Mouse (Mus musculus) stomach, postnatal 0 days (tissue): ENCODE measurements around the gene Sult6b1. TPM values are rescaled to one million over a fixed set of nuclear protein-coding genes. Genes with fewer than 3 reads are reported as not detected.

Source experiments
- ATAC-seq: fragments of 200-750 bp; cut with Nextera tagmentation; 2 replicates; pipeline ENCODE4 v1.8.0; 2017; ENCODE audit not compliant: low FRiP score, low TSS enrichment
- DNase-seq: peaks from one replicate; pipeline ENCODE4 v3.0.0-alpha.2; 2016; ENCODE audit warnings: low spot score
- H3K27ac ChIP-seq: fragments of 300-500 bp; sonication (generic); replicated peaks from 2 replicates; pipeline ENCODE4 v1.5.1; 2014; ENCODE audit warnings: mild to moderate bottlenecking, control low read depth
- H3K27me3 ChIP-seq: fragments of 300-500 bp; sonication (generic); 2 replicates; pipeline ENCODE4 v1.6.1; 2014; ENCODE audit warnings: low read length; ENCODE audit not compliant: control insufficient read depth, insufficient read depth
- H3K36me3 ChIP-seq: fragments of 300-500 bp; sonication (generic); 2 replicates; pipeline ENCODE4 v1.6.1; 2014; ENCODE audit warnings: low read length, mixed read lengths; ENCODE audit not compliant: control insufficient read depth, insufficient read depth
- H3K4me1 ChIP-seq: fragments of 300-500 bp; sonication (generic); replicated peaks from 2 replicates; pipeline ENCODE4 v1.6.1; 2014; ENCODE audit warnings: antibody characterized with exemption; ENCODE audit not compliant: control insufficient read depth, insufficient read depth
- H3K4me2 ChIP-seq: fragments of 300-500 bp; sonication (generic); replicated peaks from 2 replicates; pipeline ENCODE4 v1.6.1; 2014; ENCODE audit warnings: low read depth, mild to moderate bottlenecking, control low read depth, moderate library complexity
- H3K4me3 ChIP-seq: fragments of 300-500 bp; sonication (generic); 2 replicates; pipeline ENCODE4 v1.5.1; 2014; ENCODE audit warnings: low read depth, low read length, control low read depth
- H3K9ac ChIP-seq: fragments of 300-500 bp; sonication (generic); 2 replicates; pipeline ENCODE4 v1.6.1; 2014; ENCODE audit warnings: mild to moderate bottlenecking, low read length, control low read depth, mixed read lengths
- H3K9me3 ChIP-seq: fragments of 300-500 bp; sonication (generic); 2 replicates; pipeline ENCODE4 v1.6.1; 2016; ENCODE audit warnings: low read length; ENCODE audit not compliant: control insufficient read depth
- CTCF ChIP-seq: IDR thresholded peaks from 2 replicates; pipeline ENCODE4 v1.5.1; 2016; ENCODE audit warnings: antibody characterized with exemption, low read depth, mild to moderate bottlenecking, moderate library complexity
- EP300 ChIP-seq: optimal IDR thresholded peaks from 2 replicates; pipeline ENCODE3; 2016; ENCODE audit warnings: antibody characterized with exemption
- WGBS: fragments of 180-500 bp; shearing (Covaris S2); extraction: QIAGEN DNeasy Blood & Tissue Kit; methylation state at CpG from one replicate; pipeline ENCODE4 v1.1.7; 2014; 5-methylcytosine and 5-hydroxymethylcytosine counted together
- polyA plus RNA-seq: library from polyadenylated mRNA; unstranded; fragments of >200 nt; fragmentation: Nextera tagmentation; extraction: Ambion mirVana; gene quantifications from 2 replicates; pipeline ENCODE4 v1.2.1, GENCODE M21; 2015

The Sult6b1 gene
- polyA plus RNA-seq, 1 experiment from 2014 or later = 0.07 TPM

DNA sequence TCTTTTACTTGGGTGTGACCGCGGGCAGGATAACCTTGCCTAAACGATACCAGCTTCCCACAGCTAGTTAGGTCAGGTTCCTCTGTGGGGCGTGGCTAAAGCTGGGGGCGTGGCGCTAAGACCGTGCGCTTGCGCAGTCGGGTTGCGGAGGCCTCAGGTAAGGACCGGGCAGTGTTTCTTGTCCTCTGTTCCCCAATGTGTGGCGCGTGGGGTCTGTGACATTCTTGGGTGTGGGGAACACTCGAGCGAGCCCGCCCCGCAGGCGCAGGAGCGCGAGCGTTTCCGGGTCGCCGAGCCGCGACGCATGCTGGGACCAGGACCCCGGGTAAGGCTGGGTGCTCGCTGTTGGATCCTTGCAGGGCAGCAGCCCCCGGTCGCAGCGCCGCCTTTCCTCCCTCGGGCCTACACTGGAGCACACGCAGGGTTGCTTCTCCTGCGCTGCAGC lies 9.6 kb upstream of the Sult6b1 start, which contains the start of gene Cebpzos:
TSS of gene Cebpzos (plus strand) at position 132 of the 445 bp plus-strand sequence.
- peak; percentile 18; the same call in 1 of the 2 replicates for TF ChIP-seq CTCF
- TF ChIP-seq EP300 = no peak
- DNase-seq (peak; percentile 93), ATAC-seq (peak; percentile 94)
- Histone ChIP-seq H3K36me3 (peaks cover 8% of the 10 kb centered on the region), H3K9ac (peak within 1 kb of the TSS; percentile 80), H3K4me1 (no peaks in the 10 kb centered on the region; the same call in 1 of the 2 replicates), H3K9me3 (no peaks in the 10 kb centered on the region), H3K4me3 (peak within 1 kb of the TSS; percentile 59), H3K27ac (peak within 1 kb of the TSS; percentile 90), H3K4me2 (peak within 1 kb of the TSS; percentile 69), H3K27me3 (no peaks in the 10 kb centered on the region)
- WGBS = under 1% methylated on average over 31 of the region's 37 CpGs

GRCm38 (mm10) chr17:78915772-78916171 lies 9.0 kb upstream of the Sult6b1 start:
- peak overlapping the region; percentile 80; the same call in 1 of the 2 replicates for H3K9ac ChIP-seq
- H3K27ac ChIP-seq = peak overlapping the region; percentile 90
- H3K36me3 ChIP-seq = 0 out of 2 replicates have a peak, but pooled peaks cover 3% of the 10 kb centered on the region
- TF ChIP-seq EP300 (no peak), CTCF (no peak)
- no peaks in the 10 kb centered on the region for H3K9me3 ChIP-seq
- H3K27me3 ChIP-seq = no peaks in the 10 kb centered on the region
- no peaks in the 10 kb centered on the region; the same call in 1 of the 2 replicates for H3K4me1 ChIP-seq
- ATAC-seq (no peak), DNase-seq (no peak)
- WGBS = 45% methylated on average over 6 of the region's 6 CpGs
- H3K4me2 ChIP-seq = peak overlapping the region; percentile 69
- H3K4me3 ChIP-seq = peak overlapping the region; percentile 59

- Histone ChIP-seq H3K4me1 (no peaks in the 10 kb centered on the region; the same call in 1 of the 2 replicates), H3K4me3 (no peak overlapping the region), H3K36me3 (no peaks in the 10 kb centered on the region), H3K4me2 (no peak overlapping the region), H3K9me3 (no peaks in the 10 kb centered on the region), H3K9ac (no peak overlapping the region), H3K27me3 (no peaks in the 10 kb centered on the region), H3K27ac (no peak overlapping the region)
- ATAC-seq (no peak), DNase-seq (no peak)
- 70% methylated on average over 3 of the region's 3 CpGs for WGBS
- TF ChIP-seq EP300 (no peak), CTCF (no peak)
Measured at GRCm38 (mm10) chr17:78913921-78914320, 7.1 kb upstream of the Sult6b1 start.

DNA sequence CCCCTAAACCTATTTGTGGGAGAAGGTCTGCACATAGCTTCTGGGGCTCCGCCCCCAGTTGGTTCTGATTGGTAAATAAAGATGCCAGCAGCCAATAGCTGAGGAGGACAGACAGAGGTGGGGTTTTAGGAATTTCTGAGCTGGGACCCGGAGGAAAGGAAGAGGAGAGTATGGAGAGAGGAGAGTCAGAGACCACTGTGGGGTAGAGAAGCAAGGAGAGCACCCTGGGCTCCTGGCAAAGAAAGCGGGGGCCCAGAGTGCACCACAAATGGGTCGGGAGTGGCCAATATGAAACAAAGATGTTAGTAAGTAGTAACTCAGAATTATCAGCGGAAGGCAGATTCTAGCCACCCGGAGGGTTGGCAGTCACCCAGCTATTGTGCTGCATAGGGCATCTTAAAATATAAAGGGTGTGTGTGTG lies 6.1 kb upstream of the Sult6b1 start:
- DNase-seq = no peak

DNA sequence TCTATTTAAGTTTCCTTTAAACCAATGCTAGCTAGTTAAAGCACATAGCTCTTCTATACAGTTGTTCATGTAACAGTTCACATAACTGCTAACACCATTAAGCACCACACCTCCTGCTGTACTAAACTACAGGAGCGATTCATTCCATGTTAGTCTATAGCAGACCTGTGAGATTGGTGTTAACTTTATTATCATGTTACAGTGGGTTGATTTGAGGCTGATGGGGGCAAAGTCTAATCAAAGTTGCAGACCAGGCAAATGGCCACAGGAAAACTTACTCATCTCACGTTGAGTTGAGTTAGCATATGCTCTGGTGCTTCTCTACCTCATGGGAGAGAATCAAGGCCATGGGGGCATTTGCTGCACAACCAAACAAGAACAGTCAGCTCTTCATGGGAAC lies 2.6 kb upstream of the Sult6b1 start:
- H3K4me3 ChIP-seq = no peak overlapping the region
- H3K27ac ChIP-seq = no peak overlapping the region
- no peaks in the 10 kb centered on the region for H3K27me3 ChIP-seq
- ATAC-seq (no peak), DNase-seq (no peak)
- no peak overlapping the region for H3K4me2 ChIP-seq
- H3K9me3 ChIP-seq = no peaks in the 10 kb centered on the region
- H3K9ac ChIP-seq = no peak overlapping the region
- TF ChIP-seq EP300 (no peak), CTCF (no peak)
- H3K36me3 ChIP-seq = no peaks in the 10 kb centered on the region
- whole genome bisulfite sequencing = 67% methylated on average over 2 of the region's 2 CpGs
- H3K4me1 ChIP-seq = no peaks in the 10 kb centered on the region

More for the DNA sequence above, 6.1 kb upstream of the Sult6b1 start:
- no peak; the same call in 1 of the 2 replicates for ATAC-seq
- Histone ChIP-seq H3K4me2 (peak overlapping the region; percentile 33), H3K27ac (no peak overlapping the region), H3K36me3 (no peaks in the 10 kb centered on the region), H3K27me3 (no peaks in the 10 kb centered on the region), H3K9me3 (no peaks in the 10 kb centered on the region), H3K4me3 (peak overlapping the region; percentile 8; the same call in 1 of the 2 replicates), H3K4me1 (no peaks in the 10 kb centered on the region; the same call in 1 of the 2 replicates), H3K9ac (no peak overlapping the region)
- 28% methylated on average over 6 of the region's 6 CpGs for WGBS
- no peak for TF ChIP-seq CTCF
- TF ChIP-seq EP300 = no peak

- no peaks in the 10 kb centered on the region for H3K9me3 ChIP-seq
- H3K4me2 ChIP-seq = no peak overlapping the region
- 71% methylated on average over 2 of the region's 2 CpGs for WGBS
Measured at GRCm38 (mm10) chr17:78903158-78903557, 3.6 kb downstream of the Sult6b1 start.

More at GRCm38 (mm10) chr17:78903158-78903557, 3.6 kb downstream of the Sult6b1 start:
- Histone ChIP-seq H3K27ac (no peak overlapping the region), H3K4me3 (no peak overlapping the region), H3K9ac (no peak overlapping the region), H3K27me3 (no peaks in the 10 kb centered on the region), H3K4me1 (no peaks in the 10 kb centered on the region), H3K36me3 (no peaks in the 10 kb centered on the region)
- ATAC-seq (no peak), DNase-seq (no peak)
- TF ChIP-seq CTCF = no peak
- no peak for TF ChIP-seq EP300
